Mouse (Mus musculus) midbrain, embryonic 14.5 days (tissue): ENCODE measurements around the gene Adam23. TPM values are rescaled to one million over a fixed set of nuclear protein-coding genes. Genes with fewer than 3 reads are reported as not detected.
"Not testable (repeated sequence)": the region's sequence is repeated elsewhere in the genome, so short reads cannot be mapped to it uniquely, and the experiment has no call there.

ENCODE experiments used
- ATAC-seq: fragments of 200-750 bp; cut with Nextera tagmentation; 2 replicates; pipeline ENCODE4 v1.8.0; 2017; ENCODE audit warnings: moderate number of reproducible peaks, moderate library complexity; ENCODE audit not compliant: low FRiP score, low TSS enrichment
- DNase-seq: peaks from one replicate; pipeline ENCODE4 v3.0.0-alpha.2; 2015
- H3K27ac ChIP-seq: fragments of 300-500 bp; sonication (generic); replicated peaks from 2 replicates; pipeline ENCODE4 v1.5.1; 2014; ENCODE audit warnings: mild to moderate bottlenecking, low read depth, low read length, moderate library complexity
- H3K27me3 ChIP-seq: fragments of 300-500 bp; sonication (generic); 2 replicates; pipeline ENCODE4 v1.6.1; 2014; ENCODE audit warnings: low read length, control low read depth, mixed read lengths; ENCODE audit not compliant: control insufficient read depth, insufficient read depth
- H3K36me3 ChIP-seq: fragments of 300-500 bp; sonication (generic); 2 replicates; pipeline ENCODE4 v1.6.1; 2014; ENCODE audit warnings: low read length, control low read depth; ENCODE audit not compliant: control insufficient read depth, insufficient read depth
- H3K4me1 ChIP-seq: fragments of 300-500 bp; sonication (generic); 2 replicates; pipeline ENCODE4 v1.6.1; 2014; ENCODE audit warnings: mild to moderate bottlenecking, antibody characterized with exemption, low read length, control low read depth; ENCODE audit not compliant: control insufficient read depth, insufficient read depth
- H3K4me2 ChIP-seq: fragments of 300-500 bp; sonication (generic); 2 replicates; pipeline ENCODE4 v1.6.1; 2014; ENCODE audit warnings: mild to moderate bottlenecking, low read length, moderate library complexity
- H3K4me3 ChIP-seq: fragments of 300-500 bp; sonication (generic); replicated peaks from 2 replicates; pipeline ENCODE4 v1.5.1; 2014; ENCODE audit warnings: low read depth, low read length
- H3K9ac ChIP-seq: fragments of 300-500 bp; sonication (generic); replicated peaks from 2 replicates; pipeline ENCODE4 v1.6.1; 2014; ENCODE audit warnings: mild to moderate bottlenecking, low read length, moderate library complexity
- H3K9me3 ChIP-seq: fragments of 300-500 bp; sonication (generic); 2 replicates; pipeline ENCODE4 v1.6.1; 2016; ENCODE audit warnings: low read length, control low read depth, mixed read lengths; ENCODE audit not compliant: control insufficient read depth
- WGBS: fragments of 180-500 bp; shearing (Covaris S2); extraction: QIAGEN DNeasy Blood & Tissue Kit; methylation state at CpG from one replicate; pipeline ENCODE4 v1.1.7; 2014; 5-methylcytosine and 5-hydroxymethylcytosine counted together
- polyA plus RNA-seq: library from polyadenylated mRNA; unstranded; fragments of >200 nt; fragmentation: Nextera tagmentation; extraction: Ambion mirVana; gene quantifications from 2 replicates; pipeline ENCODE4 v1.2.1, GENCODE M21; 2014

The Adam23 gene
- polyA plus RNA-seq, 1 experiment from 2014 or later = 16.8 TPM

DNA sequence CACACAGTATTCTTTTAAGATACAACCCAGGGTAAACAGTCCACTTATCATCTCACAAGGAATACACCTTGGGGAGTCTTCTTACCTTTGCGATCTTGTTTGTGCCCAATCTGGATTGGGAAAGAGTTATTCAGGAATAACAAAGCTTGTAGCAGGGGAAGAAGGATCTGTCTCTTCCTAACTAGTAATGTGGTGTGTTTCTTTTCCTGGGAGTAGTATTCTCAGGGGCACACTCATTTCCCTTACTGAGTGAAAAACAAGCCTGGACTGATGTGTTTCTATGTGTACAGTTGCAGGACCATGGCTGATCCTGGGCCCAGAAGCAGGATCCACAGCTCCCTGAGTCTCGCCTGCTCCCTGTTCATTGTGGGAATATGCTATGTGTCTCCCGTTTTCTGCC lies 170.0 kb downstream of the Adam23 start, which contains the start of gene Gm39653:
Gene Gm39653, plus strand, starts transcription at position 301 of the 400 bp plus-strand sequence.
- H3K9ac ChIP-seq = no peak within 1 kb of the TSS
- no peak within 1 kb of the TSS for H3K4me3 ChIP-seq
- 85% methylated on average over 3 of the region's 3 CpGs for WGBS
- H3K27ac ChIP-seq = no peak within 1 kb of the TSS
- DNase-seq = no peak
- H3K36me3 ChIP-seq = no peaks in the 10 kb centered on the region
- no peaks in the 10 kb centered on the region for H3K9me3 ChIP-seq
- H3K4me2 ChIP-seq = no peak within 1 kb of the TSS
- no peak for ATAC-seq
- H3K4me1 ChIP-seq = no peaks in the 10 kb centered on the region
- no peaks in the 10 kb centered on the region for H3K27me3 ChIP-seq

DNA sequence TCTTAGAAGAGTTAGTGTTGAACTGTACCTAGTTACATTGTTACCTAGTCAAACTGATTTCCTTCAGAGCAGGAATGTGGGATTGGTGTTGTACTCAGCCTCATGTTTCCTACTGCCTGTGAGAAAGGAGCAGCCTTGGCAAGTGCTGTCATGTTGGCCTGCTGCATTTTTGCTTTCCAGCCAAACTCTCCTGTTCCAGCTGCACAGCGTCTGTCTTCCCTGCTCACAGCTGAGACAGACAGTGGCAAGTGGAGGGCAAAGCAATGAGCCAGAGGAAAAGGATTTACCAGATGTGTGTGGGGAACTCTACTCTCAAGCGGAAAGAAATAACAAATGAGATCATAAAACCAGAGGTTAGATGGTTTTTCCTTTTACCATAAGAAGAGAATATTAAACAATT lies 182.5 kb downstream of the Adam23 start:
- Histone ChIP-seq H3K9me3 (no peaks in the 10 kb centered on the region), H3K4me1 (no peaks in the 10 kb centered on the region), H3K4me3 (no peak overlapping the region), H3K27me3 (no peaks in the 10 kb centered on the region), H3K9ac (no peak overlapping the region), H3K36me3 (no peaks in the 10 kb centered on the region), H3K27ac (no peak overlapping the region), H3K4me2 (no peak overlapping the region)
- no peak for DNase-seq
- 65% methylated on average over 2 of the region's 2 CpGs for WGBS
- ATAC-seq = no peak

DNA sequence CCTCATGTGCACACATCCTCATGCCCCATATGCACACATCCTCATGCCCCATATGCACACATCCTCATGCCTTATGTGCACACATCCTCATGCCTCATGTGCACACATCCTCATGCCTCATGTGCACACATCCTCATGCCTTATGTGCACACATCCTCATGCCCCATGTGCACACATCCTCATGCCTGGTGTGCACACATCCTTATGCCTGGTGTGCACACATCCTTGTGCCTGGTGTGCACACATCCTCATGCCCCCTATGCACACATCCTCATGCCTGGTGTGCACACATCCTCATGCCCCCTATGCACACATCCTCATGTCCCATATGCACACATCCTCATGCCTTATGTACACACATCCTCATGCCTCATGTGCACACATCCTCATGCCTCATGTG lies 184.7 kb downstream of the Adam23 start:
- H3K4me3 ChIP-seq, ATAC-seq, DNase-seq, H3K36me3 ChIP-seq, H3K27me3 ChIP-seq, H3K9ac ChIP-seq, H3K4me1 ChIP-seq, H3K9me3 ChIP-seq, H3K4me2 ChIP-seq, H3K27ac ChIP-seq: not testable (repeated sequence)

- Histone ChIP-seq H3K9me3 (no peaks in the 10 kb centered on the region), H3K27me3 (no peaks in the 10 kb centered on the region), H3K4me2 (no peak overlapping the region), H3K36me3 (no peaks in the 10 kb centered on the region), H3K4me1 (no peaks in the 10 kb centered on the region), H3K27ac (no peak overlapping the region), H3K9ac (no peak overlapping the region), H3K4me3 (no peak overlapping the region)
- WGBS = 80% methylated on average over 6 of the region's 6 CpGs
- no peak for DNase-seq
- no peak for ATAC-seq
Observed at GRCm38 (mm10) chr1:63639921-63640320, 194.2 kb downstream of the Adam23 start.

Other genes starting within 250 kb of the Adam23 start
- 0.69 and 0.71 TPM in 2 replicates for gene Gpr1, start 231.3 kb upstream of the Adam23 start, polyA plus RNA-seq
- 38.3 and 38.9 TPM in 2 replicates for gene Zdbf2, start 172.6 kb upstream of the Adam23 start, polyA plus RNA-seq
- gene Gm39653, start 170.1 kb downstream of the Adam23 start, polyA plus RNA-seq = not detected in 2 replicates
- gene Dytn, start 241.0 kb downstream of the Adam23 start, polyA plus RNA-seq = 0.07 TPM in 1 of 2 replicates, not detected in the other